Mouse (Mus musculus): ENCODE data around the gene Iqgap1.

Iqgap1 gene

GRCm38 (mm10) chr7:80702510-80702909, 123.3 kb downstream of the Iqgap1 start:
- no peak for DNase-seq

- no peak for DNase-seq
Measured at GRCm38 (mm10) chr7:80699709-80700108, 126.1 kb downstream of the Iqgap1 start.

GRCm38 (mm10) chr7:80698940-80699339, 126.8 kb downstream of the Iqgap1 start:
- DNase-seq: no peak

GRCm38 (mm10) chr7:80697859-80698258, 127.9 kb downstream of the Iqgap1 start:
- DNase-seq: no peak

GRCm38 (mm10) chr7:80696903-80697302, 128.9 kb downstream of the Iqgap1 start:
- no peak for DNase-seq

- DNase-seq: no peak
Measured at GRCm38 (mm10) chr7:80696334-80696733, 129.4 kb downstream of the Iqgap1 start.

- no peak for DNase-seq
Measured at GRCm38 (mm10) chr7:80692472-80692871, 133.3 kb downstream of the Iqgap1 start.

GRCm38 (mm10) chr7:80691131-80691530, 134.6 kb downstream of the Iqgap1 start:
- no peak for DNase-seq

- no peak for DNase-seq
Measured at GRCm38 (mm10) chr7:80689221-80689591, 136.6 kb downstream of the Iqgap1 start.

- DNase-seq: peak; percentile 81
Measured at GRCm38 (mm10) chr7:80688556-80689220, 137.1 kb downstream of the Iqgap1 start, which contains the start of gene Crtc3. Gene Crtc3, minus strand, starts transcription at chr7:80688877.

GRCm38 (mm10) chr7:80687721-80688555, 137.8 kb downstream of the Iqgap1 start:
- DNase-seq: peak; percentile 83

GRCm38 (mm10) chr7:80685639-80686038, 140.1 kb downstream of the Iqgap1 start:
- DNase-seq: no peak

GRCm38 (mm10) chr7:80682630-80683029, 143.1 kb downstream of the Iqgap1 start:
- DNase-seq: no peak

GRCm38 (mm10) chr7:80680218-80680847, 145.4 kb downstream of the Iqgap1 start:
- DNase-seq: peak; percentile 51

GRCm38 (mm10) chr7:80672323-80672722, 153.5 kb downstream of the Iqgap1 start:
- DNase-seq: no peak

- DNase-seq: no peak
Measured at GRCm38 (mm10) chr7:80670889-80671288, 154.9 kb downstream of the Iqgap1 start.

GRCm38 (mm10) chr7:80667190-80667589, 158.6 kb downstream of the Iqgap1 start:
- no peak for DNase-seq

GRCm38 (mm10) chr7:80666198-80666915, 159.4 kb downstream of the Iqgap1 start:
- no peak for DNase-seq
